Mouse (Mus musculus): ENCODE results near the gene Iqcb1.
A peak's percentile ranks its signal among the peaks of the same experiment; 100 is the strongest.

Iqcb1 gene

DNA sequence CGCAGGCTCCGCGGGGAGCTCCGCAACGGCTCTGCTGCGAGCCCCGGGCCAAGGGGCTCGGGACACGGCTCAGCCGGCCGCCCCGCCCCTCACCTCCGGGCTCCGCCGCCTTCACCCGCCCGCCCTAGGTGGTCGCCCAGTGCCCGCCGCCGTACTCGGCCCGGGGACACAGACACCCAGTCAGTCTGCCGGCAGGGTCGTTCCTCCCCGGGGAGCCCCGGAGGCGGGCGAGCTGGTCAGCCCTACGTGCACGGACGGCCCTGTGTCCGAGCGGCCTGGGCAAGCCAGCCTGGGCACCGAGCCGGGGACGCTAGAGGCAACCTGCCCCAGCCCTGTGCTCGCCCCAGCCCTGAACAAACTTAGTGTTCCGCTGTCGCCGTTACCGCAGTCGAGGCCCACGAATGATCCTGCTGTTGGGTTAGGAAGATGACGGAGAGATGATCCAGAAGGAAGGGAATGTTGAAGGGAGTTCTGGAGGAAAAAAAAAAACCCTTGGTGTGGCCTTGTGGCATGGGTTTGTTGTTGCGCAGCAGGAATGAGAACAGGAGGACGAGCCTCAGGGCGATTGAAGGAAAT, 47.2 kb downstream of the Iqcb1 start:
- no peak for DNase-seq (ENCODE audit: low read depth, low spot score)

DNA sequence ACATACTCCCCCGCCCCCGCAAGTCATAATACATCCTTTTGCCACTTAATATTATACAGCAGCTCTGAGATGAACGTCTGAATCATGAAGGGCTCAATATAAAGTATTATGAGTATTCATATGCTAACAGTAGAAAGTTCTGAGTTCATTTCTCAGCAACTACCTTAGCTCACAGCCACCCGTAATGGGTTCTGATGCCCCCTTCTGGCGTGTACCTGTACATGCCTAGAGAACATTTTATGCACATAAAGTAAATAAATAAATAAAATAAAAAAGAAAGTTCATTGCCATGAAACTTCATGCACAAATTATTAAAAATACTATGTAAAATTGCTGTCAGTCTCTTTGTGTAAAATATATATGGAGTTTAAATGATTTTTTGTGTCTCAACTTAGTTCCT, 49.1 kb downstream of the Iqcb1 start:
- DNase-seq (ENCODE audit: low read depth, low spot score), result no peak

DNA sequence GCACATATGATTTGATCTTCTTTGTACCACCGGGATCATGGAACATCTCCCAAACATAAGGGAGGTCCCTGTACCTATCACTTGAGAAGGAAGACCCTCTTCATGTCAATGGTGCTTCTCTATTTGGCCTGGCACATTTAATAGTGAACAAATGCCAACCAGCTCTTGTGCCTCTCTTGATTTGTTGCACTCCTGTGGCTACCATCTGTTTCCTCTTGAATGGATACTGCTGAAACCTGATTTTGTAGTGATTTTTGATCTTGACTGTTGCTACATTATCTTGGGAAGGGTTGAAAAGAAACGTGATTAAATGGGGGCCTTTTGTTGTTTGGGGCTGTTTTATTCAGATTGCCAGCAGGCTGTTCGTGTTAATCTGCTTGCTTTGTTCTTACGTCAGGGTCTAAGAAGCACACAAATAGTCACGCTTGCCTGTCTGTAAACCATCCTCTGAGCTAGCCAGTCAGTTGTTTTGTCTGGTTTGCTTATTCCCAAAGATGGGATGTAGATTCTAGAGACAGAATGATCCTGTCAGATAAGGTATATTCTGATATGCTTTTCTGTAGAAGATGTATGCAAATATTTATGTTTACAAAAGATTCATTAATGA, 54.7 kb downstream of the Iqcb1 start:
- no peak for DNase-seq (ENCODE audit: low read depth, low spot score)

DNA sequence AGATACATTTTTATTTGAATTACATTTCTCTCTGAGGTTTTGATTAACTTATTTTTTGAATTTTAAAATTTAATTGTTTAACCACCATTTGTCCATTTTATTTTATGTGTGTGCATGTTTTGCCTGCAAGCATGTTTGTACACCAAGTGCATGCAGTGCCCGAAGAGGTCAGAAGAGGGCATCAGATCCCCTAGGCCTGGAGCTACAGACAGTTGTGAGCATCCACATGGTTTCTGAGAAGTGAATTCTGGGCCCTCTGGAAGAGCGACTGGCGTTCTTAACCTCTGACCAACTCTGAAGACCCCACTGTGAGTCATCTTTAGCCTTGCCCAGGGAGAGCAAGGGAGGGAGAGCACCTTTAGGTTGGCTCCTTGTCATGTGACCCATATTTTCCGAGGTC, 56.7 kb downstream of the Iqcb1 start:
- DNase-seq (ENCODE audit: low read depth, low spot score), result no peak

DNA sequence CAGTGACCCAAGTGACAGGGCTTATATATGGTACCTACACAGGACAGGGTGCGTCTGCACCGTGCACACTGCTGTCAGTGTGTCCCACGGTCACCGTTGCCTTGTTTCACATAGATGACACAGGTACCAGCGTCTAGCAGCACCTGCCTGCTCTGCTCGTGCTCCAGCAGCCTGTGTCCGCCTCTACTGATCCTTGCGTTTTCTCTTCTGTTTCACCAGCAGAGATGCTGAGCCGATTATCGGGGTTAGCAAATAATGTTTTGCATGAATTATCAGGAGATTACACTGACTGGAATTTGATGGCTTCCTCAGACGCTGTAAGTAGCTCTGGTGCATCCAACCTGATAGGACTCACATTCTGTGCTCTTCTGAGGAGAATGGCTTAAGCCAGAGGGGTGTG, 57.7 kb downstream of the Iqcb1 start:
- no peak for DNase-seq (ENCODE audit: low read depth, low spot score)

DNA sequence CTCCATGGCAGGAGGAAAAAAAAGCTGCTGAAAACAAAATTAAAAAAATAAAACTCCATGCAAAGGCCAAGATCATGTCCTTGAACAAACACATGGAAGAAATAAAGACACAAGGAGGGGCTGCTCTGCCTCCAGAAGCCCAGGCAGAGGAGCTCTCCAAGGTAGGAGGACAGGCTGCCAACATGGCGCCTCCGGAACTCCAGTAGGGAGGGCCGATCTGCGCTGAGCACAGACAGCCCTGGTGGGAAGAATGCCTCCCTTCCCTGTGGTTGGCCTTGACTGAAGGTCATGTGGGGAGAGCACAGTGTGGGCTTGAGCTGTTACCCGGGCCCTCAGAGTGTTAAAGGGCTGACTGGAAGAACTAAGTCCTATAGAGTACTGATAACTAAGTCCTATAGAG, 59.4 kb downstream of the Iqcb1 start:
- DNase-seq (ENCODE audit: low read depth, low spot score), result no peak

DNA sequence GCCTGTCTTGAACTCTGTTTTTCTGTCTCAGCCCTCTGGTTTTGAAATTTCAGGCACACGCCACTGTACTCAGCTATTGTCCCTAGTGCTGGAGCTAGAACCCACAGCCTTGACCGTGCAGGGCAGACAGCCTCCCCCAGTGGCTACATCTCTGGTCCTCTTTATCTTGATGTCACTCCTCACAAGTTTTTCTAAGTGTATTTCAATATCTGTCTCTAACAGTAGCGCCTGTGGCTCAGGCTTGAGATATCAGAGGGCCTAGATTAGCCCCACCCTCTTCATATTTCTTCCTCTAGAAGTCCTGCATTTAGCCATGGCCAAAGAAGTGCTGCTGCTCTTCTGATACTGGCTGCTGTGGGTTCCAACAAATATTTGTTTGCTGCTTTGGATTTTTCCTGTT, 62.4 kb downstream of the Iqcb1 start:
- peak; percentile 79 for DNase-seq (ENCODE audit: low read depth, low spot score)

DNA sequence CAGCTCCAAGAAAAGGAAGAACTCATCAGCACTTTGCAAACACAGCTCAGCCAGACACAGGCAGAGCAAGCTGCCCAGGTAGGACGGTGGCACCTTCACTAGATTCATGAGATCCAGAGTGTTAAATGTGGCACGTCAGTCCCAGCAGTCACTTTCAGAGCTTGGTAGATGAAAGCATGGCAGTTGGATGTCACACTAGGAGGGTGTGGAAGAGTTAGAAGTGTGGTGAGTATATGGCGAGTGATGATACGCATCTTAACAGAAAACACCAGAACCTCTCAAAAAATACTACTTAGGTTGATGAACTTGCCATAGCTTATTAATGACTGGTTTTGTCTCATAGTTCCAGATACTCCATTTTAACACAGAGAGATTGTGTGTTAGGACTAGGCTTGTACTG, 63.2 kb downstream of the Iqcb1 start:
- no peak for DNase-seq (ENCODE audit: low read depth, low spot score)

DNA sequence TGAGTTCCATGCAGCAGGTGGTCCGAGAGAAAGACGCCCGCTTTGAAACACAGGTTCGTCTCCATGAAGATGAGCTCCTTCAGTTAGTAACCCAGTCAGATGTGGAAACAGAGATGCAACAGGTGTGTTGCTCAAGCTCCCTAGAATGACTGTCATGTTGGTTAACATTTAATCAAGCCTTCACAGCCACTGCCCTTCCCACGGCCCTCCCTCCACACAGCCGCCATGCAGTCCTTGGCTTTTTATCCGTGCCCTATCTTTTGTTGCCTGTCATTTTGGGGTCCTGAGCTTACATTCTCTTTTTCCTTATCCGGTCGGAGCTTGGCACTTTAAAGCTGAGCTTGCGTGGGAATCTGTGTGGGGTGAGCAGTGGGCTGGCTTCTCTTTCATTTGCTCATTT, 65.1 kb downstream of the Iqcb1 start:
- DNase-seq (ENCODE audit: low read depth, low spot score), result no peak

DNA sequence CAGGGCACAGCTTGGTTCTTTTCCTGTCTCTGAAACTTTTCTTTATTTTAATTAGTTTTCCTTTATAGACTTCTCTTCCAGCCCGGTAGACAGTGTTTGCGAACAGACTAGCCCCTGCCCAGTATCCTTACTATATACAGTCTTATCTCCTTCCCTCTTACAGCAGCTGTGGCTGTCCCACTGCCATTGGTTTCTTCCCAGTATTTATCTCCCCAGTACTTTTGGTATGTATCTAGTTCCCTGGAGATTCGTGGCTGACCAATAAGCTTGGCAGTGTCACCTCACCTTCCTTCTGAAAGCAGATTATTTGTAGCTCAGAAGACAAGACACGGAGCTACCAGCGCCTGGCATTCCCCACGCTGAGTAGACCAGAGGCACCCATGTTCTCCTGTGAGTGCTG, 68.5 kb downstream of the Iqcb1 start:
- no peak for DNase-seq (ENCODE audit: low read depth, low spot score)

DNA sequence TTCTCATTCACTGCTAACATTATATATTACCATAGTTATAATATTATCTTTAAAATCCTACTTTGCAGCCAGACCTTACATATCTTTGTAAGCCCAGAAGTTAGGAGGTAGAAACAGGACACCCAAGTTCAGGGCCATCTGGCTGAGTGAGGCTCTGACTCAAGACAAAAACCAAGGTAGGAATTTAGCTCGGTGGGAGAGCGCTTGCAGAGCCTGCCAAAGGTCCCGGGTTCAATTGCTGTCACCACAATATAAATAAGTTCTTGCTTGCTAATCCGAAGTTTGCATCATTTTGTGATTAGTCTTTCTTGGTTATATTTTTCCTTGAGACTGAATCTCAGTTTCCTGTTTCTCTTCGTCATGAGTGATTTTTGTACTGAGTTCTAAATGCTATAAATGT, 75.0 kb downstream of the Iqcb1 start:
- no peak for DNase-seq (ENCODE audit: low read depth, low spot score)

DNA sequence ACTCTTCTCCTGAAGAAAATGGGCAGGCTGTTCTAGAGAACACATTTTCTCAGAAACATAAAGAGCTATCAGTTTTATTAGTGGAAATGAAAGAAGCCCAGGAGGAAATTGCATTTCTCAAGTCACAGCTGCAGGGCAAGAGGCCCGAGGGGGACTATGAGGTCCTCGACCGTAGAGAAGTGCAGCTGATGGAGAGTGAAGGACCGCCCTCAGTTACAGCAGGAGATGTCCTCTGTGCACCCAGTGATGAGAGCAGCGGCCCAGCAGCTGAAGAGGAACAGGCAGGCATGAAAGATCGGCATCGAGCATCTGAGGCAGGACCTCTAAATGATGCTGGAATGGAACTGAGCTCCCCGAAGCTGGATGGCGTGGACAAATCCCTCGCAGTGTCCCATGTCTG, 83.7 kb downstream of the Iqcb1 start:
- DNase-seq (ENCODE audit: low read depth, low spot score), result no peak

DNA sequence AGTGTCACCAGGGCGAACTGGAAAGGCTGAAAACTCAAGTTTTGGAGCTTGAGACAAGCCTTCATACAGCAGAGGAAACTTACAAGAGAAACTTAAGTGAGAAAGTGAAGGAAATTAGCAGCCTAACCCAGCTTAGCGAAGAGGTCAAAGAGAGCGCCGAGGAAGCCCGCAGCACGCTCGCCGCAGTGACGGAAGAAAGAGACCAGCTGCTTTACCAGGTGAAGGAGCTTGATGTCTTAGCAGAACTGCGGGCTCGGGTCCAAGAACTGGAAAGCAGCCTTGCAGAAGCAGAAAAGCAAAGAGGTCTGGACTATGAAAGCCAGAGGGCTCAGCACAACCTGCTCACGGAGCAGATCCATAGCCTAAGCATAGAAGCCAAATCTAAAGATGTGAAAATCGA, 84.1 kb downstream of the Iqcb1 start:
- DNase-seq (ENCODE audit: low read depth, low spot score), result no peak

DNA sequence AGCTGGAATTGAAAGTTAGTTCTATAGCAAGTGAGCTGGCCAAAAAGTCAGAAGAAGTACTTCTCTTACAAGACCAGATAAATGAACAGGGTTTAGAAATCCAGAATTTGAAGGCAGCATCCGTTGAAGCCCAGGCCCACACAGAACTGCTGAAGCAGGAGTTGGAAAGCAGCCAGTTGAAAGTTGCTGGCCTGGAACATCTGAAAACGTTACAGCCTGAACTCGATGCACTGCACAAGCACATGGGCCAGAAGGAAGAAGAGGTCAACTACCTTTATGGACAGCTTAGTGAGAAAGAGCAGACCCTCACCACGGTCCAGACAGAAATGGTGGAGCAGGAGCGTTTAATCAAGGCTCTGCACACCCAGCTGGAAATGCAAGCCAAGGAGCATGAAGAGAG, 86.0 kb downstream of the Iqcb1 start:
- no peak for DNase-seq (ENCODE audit: low read depth, low spot score)

DNA sequence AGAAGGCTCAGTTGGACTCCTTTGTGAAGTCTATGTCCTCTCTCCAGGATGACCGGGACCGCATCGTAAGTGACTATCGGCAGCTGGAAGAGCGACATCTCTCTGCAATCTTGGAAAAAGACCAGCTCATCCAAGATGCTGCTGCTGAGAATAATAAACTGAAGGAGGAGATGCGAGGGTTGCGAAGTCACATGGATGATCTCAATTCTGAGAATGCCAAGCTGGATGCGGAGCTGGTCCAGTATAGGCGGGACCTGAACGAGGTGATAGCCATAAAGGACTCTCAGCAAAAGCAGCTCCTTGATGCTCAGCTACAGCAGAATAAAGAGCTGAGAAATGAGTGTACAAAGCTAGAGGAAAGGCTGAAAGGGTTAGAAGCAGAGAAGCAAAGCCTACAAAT, 90.3 kb downstream of the Iqcb1 start:
- no peak for DNase-seq (ENCODE audit: low read depth, low spot score)

DNA sequence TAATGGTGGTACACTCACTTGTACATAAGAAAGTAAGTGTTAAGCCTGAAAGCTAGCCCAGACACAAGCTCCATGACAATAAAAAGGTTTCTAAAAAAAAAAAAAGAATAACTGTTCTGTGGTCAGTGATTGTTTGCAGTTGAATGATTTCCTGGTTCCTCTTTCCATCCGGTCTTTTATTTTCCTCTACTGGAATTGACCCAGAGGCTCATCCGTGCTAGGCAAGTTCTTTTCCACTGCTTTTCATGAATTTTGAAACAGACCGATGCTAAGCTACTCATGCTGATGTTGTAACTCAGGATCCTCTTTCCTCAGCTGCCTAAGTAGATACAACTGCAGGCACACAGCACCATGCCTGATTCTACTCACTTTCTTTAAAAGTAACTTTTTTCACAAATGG, 92.2 kb downstream of the Iqcb1 start:
- DNase-seq (ENCODE audit: low read depth, low spot score), result no peak

DNA sequence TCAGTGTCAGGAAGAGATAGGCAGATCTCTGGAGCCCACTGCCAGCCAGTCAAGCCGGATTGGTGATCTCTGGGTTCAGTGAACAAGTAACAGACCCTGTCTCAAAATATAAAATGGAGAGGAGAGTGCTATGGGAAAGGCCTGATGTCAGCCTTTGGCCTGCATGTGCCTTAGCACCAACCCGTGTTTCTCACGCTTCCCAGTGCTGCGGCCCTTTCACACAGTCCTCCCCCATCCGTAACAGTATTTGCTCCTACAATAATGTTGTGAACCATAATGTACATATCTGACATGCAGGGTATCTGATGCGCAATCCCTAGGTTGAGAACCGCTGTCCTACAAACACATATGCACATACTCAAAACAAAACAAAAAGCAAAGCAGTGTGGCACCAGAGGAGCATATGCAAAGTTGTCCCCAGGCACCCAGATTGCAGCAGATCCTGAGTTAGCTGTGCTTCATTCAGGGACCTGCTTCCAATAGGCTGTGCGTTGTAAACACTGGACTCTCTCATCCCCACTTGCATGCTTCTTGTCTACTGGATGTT, 93.0 kb downstream of the Iqcb1 start:
- no peak for DNase-seq (ENCODE audit: low read depth, low spot score)

DNA sequence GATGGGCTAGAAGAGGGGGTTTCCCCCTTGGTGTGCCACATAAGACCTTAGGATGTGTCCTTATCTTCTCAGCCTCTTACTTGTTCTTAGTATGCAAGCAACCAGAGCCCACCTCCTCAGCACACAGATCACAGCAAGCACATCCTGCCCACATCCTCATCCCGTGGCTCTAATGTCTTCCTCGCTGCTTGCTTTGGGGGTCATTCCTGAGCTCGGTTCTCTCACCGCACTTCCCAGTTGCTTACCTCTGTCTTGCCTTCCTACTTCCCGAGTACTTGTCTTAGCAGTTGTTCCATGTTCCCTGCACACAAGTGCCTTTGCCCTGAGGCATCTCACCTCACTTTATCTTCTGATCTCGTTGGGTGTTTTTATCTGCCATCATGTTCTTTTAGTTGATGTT, 93.8 kb downstream of the Iqcb1 start:
- no peak for DNase-seq (ENCODE audit: low read depth, low spot score)
